Mouse (Mus musculus): ENCODE results near the gene Zer1. TPM values are rescaled to one million over a fixed set of nuclear protein-coding genes. Genes with fewer than 3 reads are reported as not detected.

Zer1 gene
- polyA plus RNA-seq, 1 experiment from 2014 or later, result 8.6 TPM

DNA sequence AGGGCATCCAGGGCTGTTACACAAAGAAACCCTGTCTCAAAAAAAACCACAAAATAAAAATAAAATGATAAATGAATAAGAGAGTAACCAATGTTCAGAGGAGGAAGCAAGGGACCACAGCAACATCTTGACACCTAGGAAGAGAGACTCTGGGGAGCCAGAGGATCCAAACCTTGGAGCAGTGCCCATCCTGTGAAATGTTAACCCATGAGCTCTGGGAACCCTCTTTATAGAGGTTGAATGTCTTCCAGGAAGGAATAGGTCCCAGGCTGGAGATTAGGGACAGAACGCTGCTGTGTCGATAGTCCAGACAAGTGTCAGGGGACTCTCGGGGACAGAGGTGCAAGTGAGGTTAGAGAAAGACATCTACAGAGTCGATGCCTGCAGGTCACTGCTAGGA is 4.1 kb downstream of the Zer1 start:
- Histone ChIP-seq H3K4me2 (no peak overlapping the region), H3K4me1 (peaks cover 26% of the 10 kb centered on the region), H3K27me3 (no peaks in the 10 kb centered on the region), H3K9me3 (replicated peaks) (no peaks in the 10 kb centered on the region), H3K27ac (no peak overlapping the region), H3K9ac (no peak overlapping the region), H3K4me3 (replicated peaks) (no peak overlapping the region), H3K36me3 (0 out of 2 replicates have a peak, but pooled peaks cover 5% of the 10 kb centered on the region)
- ATAC-seq (replicated peaks; ENCODE audit: low FRiP score), result no peak
- WGBS, result 89% methylated on average over 4 of the region's 4 CpGs

DNA sequence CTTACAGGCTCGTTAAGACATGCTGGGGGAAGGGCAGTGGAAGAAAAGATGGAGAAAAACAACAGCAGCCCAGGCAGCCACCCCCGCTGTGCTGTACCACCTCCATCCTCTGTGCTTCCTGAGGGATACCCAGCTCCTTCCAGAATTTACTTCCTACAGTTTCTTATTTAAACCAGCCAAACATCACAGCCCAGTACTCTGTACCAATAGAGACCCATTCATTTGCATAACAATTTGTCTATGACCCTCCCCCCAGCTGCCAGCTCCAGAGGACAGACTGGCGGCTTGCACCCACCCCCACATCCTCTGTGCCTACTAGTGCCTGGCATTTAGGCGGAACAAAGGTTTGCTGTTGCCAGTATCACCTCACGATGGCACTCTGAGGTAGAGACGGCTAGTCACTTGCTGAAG is 4.7 kb downstream of the Zer1 start:
- no peaks in the 10 kb centered on the region for H3K27me3 ChIP-seq
- no peak overlapping the region for H3K9ac ChIP-seq
- no peak overlapping the region for H3K4me3 ChIP-seq (replicated peaks)
- 0 out of 2 replicates have a peak, but pooled peaks cover 5% of the 10 kb centered on the region for H3K36me3 ChIP-seq
- WGBS, result 34% methylated on average over 6 of the region's 6 CpGs
- H3K4me1 ChIP-seq, result peaks cover 20% of the 10 kb centered on the region
- no peak overlapping the region for H3K4me2 ChIP-seq
- no peaks in the 10 kb centered on the region for H3K9me3 ChIP-seq (replicated peaks)
- no peak for ATAC-seq (replicated peaks; ENCODE audit: low FRiP score)
- H3K27ac ChIP-seq, result no peak overlapping the region

DNA sequence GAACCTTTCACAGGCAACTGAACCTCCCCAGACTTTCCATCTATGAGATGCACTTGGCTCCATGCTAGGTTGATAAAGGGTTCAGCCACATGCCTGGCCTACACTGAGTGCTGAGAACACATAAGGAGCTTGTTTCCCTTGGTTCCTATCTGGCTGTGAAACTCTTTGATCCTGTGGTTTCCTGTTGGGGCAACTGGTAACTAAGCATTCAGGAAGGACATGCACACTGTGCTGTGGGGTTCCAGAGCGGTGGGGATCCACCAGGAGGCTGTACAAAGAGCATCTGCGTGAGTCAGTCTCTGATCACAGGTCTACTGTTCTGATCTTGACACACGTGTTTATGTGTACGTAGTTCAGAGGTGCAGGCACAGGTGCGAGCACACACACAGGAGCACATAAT is 11.8 kb downstream of the Zer1 start:
- Histone ChIP-seq H3K27me3 (no peaks in the 10 kb centered on the region), H3K36me3 (peaks cover 54% of the 10 kb centered on the region), H3K4me3 (replicated peaks) (no peak overlapping the region), H3K9me3 (replicated peaks) (no peaks in the 10 kb centered on the region), H3K4me1 (no peaks in the 10 kb centered on the region), H3K9ac (no peak overlapping the region), H3K4me2 (no peak overlapping the region), H3K27ac (no peak overlapping the region)
- 91% methylated on average over 5 of the region's 5 CpGs for WGBS
- ATAC-seq (replicated peaks; ENCODE audit: low FRiP score), result no peak

DNA sequence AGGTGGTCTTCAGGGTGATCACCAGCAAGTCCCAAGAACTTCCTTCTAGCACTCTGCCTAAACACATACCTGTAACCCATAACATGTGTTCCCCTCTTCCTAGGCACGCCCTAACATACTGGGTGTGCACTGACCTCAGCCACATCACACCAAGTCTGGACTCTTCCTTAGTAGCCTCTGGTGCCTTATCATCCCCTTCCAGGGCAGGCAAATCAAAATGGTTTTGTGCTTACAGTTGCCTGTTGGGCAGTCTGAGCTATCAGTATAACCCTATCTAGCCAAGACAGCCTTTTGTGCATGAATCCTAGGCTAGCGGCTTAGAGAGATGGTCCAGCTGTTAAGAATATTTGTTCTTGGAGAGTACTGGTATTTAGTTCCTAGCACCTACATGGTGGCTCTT is 12.9 kb downstream of the Zer1 start:
- H3K9me3 ChIP-seq (replicated peaks), result no peaks in the 10 kb centered on the region
- no peak overlapping the region for H3K9ac ChIP-seq
- no peak overlapping the region for H3K4me3 ChIP-seq (replicated peaks)
- no peak for ATAC-seq (replicated peaks; ENCODE audit: low FRiP score)
- 92% methylated on average over 2 of the region's 2 CpGs for WGBS
- no peak overlapping the region for H3K27ac ChIP-seq
- no peaks in the 10 kb centered on the region for H3K27me3 ChIP-seq
- peaks cover 65% of the 10 kb centered on the region for H3K36me3 ChIP-seq
- no peaks in the 10 kb centered on the region for H3K4me1 ChIP-seq
- no peak overlapping the region for H3K4me2 ChIP-seq

DNA sequence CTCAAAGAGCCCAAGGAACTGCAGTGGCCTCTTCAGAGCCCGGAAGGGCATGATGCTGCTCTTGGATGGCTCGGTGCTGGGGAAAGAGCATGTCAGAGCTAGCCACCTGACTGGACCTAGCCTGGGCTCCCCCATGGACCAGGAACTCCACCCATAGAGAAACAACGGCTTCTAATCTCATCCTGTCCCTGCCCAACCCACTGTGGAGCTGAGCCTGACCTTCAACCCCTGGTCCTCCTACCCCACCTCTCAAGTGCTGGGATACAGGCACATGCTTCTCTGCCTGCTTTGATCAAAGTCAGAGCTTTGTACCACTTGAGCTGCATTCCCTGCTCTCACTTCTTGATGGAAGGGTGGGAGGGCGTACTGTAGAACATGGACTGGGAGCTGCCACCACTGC is 16.1 kb downstream of the Zer1 start:
- WGBS, result 92% methylated on average over 4 of the region's 4 CpGs
- H3K36me3 ChIP-seq, result peaks cover 90% of the 10 kb centered on the region
- no peak for ATAC-seq (replicated peaks; ENCODE audit: low FRiP score)

DNA sequence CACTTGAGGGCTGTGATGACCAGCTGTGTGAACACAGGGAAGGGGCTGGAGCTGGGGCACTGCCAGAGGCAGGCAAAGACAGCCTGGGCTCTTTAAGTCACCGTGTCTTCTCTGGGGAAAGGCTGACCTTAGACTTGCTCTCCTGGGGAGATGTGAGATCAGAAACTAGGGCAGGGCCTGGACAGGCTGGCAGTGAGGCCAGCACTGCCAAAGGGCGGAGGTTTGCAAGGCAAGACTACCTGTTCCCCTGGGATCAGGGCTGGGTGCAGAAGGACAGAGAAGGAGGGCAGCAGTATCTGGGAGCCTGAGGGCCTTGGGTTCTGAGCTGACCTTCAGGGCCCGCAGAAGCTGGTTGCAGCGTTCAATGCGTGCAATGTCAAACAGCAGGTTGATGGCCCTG is 16.7 kb downstream of the Zer1 start:
- 93% methylated on average over 5 of the region's 5 CpGs for WGBS
- H3K9ac ChIP-seq, result no peak overlapping the region
- no peak overlapping the region for H3K4me3 ChIP-seq (replicated peaks)
- no peaks in the 10 kb centered on the region for H3K4me1 ChIP-seq
- no peak for ATAC-seq (replicated peaks; ENCODE audit: low FRiP score)
- H3K4me2 ChIP-seq, result no peak overlapping the region
- no peaks in the 10 kb centered on the region for H3K27me3 ChIP-seq
- no peak overlapping the region for H3K27ac ChIP-seq
- peaks cover 90% of the 10 kb centered on the region for H3K36me3 ChIP-seq
- H3K9me3 ChIP-seq (replicated peaks), result no peaks in the 10 kb centered on the region

More for the DNA sequence above, 16.1 kb downstream of the Zer1 start:
- Histone ChIP-seq H3K4me3 (replicated peaks) (no peak overlapping the region), H3K9ac (no peak overlapping the region), H3K27me3 (no peaks in the 10 kb centered on the region), H3K27ac (no peak overlapping the region), H3K4me1 (no peaks in the 10 kb centered on the region), H3K9me3 (replicated peaks) (no peaks in the 10 kb centered on the region), H3K4me2 (no peak overlapping the region)

DNA sequence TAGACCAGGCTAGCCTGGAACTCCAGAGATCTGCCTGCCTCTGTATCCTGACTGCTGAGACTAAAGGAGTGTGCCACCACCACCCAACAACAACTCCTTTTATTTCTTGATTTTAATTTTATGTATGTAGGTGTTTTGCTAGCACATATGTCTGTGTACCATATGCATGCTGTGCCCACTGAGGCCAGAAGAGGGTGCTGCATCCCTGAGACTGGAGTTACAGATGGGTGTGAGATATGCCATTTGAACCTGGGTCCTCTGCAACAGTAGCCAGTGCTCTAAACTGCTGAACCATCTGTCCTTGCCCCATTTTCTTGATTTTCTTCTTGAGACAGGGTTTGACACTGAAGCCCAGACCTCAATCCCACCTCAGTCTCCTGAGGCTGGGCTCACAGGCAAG is 18.0 kb downstream of the Zer1 start:
- peaks cover 92% of the 10 kb centered on the region for H3K36me3 ChIP-seq
- no peaks in the 10 kb centered on the region for H3K9me3 ChIP-seq (replicated peaks)
- H3K4me2 ChIP-seq, result no peak overlapping the region
- no peak overlapping the region for H3K9ac ChIP-seq
- H3K27ac ChIP-seq, result no peak overlapping the region
- H3K4me3 ChIP-seq (replicated peaks), result no peak overlapping the region
- H3K27me3 ChIP-seq, result no peaks in the 10 kb centered on the region
- ATAC-seq (replicated peaks; ENCODE audit: low FRiP score), result no peak
- H3K4me1 ChIP-seq, result no peaks in the 10 kb centered on the region

DNA sequence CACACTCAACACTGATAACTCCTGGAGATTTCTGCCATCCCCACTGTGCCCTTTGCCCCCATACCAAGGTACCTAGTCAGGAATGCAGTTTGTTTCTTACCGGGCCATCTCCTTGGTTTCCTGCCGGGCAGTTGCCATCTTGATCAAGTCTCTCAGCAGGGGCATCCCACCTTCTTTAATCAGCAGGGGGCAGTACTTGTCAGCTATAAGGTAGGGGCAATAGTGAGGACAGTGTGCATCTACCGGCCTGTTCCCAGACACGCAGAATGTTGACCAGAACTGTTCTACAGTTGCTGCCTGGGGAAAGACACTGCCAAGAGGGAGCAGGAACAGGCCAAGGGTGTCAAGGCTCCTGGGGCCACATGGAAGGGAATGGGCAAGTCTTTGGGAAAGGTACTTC is 24.2 kb downstream of the Zer1 start:
- no peaks in the 10 kb centered on the region for H3K27me3 ChIP-seq
- H3K36me3 ChIP-seq, result peaks cover 71% of the 10 kb centered on the region
- no peak for ATAC-seq (replicated peaks; ENCODE audit: low FRiP score)
- H3K4me3 ChIP-seq (replicated peaks), result no peak overlapping the region
- WGBS, result 71% methylated on average over 4 of the region's 4 CpGs
- H3K9me3 ChIP-seq (replicated peaks), result no peaks in the 10 kb centered on the region
- no peaks in the 10 kb centered on the region for H3K4me1 ChIP-seq
- no peak overlapping the region for H3K4me2 ChIP-seq
- no peak overlapping the region for H3K27ac ChIP-seq
- H3K9ac ChIP-seq, result no peak overlapping the region

DNA sequence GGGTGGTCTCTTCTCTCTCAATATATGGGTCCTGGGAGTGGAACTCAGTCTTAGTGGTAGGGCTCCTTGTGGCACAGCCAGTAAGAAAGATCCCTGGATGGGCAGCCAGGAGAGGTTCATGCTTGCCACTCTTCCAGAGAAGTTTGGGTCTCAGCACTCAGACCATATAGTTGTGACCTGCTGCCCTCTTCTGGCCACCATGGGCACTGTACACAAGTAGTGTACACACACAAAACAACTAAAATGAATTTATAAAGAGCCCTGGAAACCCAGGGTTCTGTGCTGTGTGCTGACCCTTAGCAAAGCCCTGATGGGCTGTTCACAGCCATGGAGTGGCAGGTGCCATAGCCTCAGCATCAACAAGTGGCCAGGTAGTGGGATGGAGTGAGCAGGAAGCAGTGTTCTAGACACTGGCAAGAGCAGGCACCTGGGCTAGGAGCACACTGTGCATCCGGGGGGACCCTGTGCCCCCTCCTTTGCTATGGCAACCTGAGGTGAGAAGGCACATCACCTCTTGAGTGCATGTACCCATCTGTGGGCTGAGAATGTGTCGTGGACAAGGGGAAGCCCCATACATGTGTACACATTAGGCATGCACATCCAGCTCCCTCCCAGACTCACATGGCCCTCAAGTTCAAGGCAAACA is 28.4 kb downstream of the Zer1 start:
- Histone ChIP-seq H3K36me3 (peaks cover 43% of the 10 kb centered on the region), H3K4me1 (peaks cover 20% of the 10 kb centered on the region), H3K4me3 (replicated peaks) (no peak overlapping the region), H3K4me2 (no peak overlapping the region), H3K27ac (no peak overlapping the region), H3K27me3 (no peaks in the 10 kb centered on the region), H3K9me3 (replicated peaks) (no peaks in the 10 kb centered on the region), H3K9ac (no peak overlapping the region)
- WGBS, result 83% methylated on average over 2 of the region's 2 CpGs
- no peak for ATAC-seq (replicated peaks; ENCODE audit: low FRiP score)

DNA sequence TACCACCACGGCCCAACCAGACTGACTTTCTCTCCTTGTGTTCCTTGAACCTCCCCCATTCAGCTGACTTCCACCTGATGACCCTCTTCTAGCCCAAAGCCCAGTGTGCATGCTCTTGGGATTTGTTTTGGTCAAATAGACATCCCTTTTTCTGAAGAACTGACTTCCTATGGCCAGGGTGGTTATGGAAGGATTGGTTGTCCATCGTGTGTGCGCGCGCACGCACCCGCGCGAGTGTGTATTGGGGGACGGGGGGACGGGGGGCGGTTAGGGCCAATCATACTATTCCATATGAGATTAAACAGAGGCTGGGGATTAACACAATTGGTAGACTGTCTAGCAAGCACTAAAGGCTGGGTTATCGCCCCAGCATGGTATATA is 30.2 kb downstream of the Zer1 start:
- Histone ChIP-seq H3K36me3 (peaks cover 36% of the 10 kb centered on the region), H3K4me1 (peaks cover 20% of the 10 kb centered on the region), H3K27ac (peak overlapping the region; percentile 78), H3K4me3 (replicated peaks) (peak overlapping the region; percentile 62), H3K4me2 (peak overlapping the region; percentile 79), H3K9ac (peak overlapping the region; percentile 54), H3K27me3 (no peaks in the 10 kb centered on the region), H3K9me3 (replicated peaks) (no peaks in the 10 kb centered on the region)
- 3% methylated on average over 13 of the region's 13 CpGs for WGBS
- peak; percentile 6; the same call in 1 of the 2 replicates for ATAC-seq (replicated peaks; ENCODE audit: low FRiP score)

DNA sequence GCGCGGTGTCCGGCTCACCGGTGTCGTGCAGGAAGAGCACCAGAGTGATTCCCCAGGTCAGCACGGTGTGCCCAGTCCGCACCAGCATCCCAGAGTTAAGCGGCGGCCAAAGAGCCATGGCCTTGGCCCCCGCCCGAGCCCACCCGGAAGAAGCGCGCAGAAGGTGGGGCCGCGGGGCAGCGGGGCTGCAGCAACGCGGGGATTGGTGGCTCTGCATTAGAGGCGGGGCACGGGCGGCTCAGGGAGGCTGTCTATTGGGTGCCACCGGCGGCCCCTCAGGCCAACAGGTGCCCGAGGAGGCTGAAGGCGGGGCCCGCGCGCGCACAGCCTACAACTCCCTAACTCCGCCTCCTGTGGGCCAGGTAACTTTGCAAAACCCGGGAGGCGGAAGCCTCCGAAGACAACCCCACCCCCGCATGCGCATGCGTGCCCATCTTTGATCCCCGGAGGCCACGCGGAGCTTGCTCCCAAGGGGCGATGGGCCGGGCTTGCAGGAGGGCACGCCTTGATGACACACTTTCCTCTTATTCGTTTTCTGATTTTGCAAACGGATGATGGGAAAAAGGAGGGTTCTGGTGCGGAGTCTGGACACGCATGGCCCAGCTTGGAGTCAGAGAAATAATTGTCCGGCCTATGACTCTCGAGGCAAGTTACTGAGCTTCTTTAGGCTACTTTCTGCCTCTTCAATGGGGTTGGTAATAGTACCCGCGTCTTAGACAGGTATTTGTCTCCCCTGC is 30.7 kb downstream of the Zer1 start, which contains the start of gene Zdhhc12:
Gene Zdhhc12, minus strand, starts transcription at position 178 of the 737 bp plus-strand sequence.
- peaks cover 20% of the 10 kb centered on the region for H3K4me1 ChIP-seq
- H3K27ac ChIP-seq, result peak within 1 kb of the TSS; percentile 78
- no peaks in the 10 kb centered on the region for H3K9me3 ChIP-seq (replicated peaks)
- peak within 1 kb of the TSS; percentile 62 for H3K4me3 ChIP-seq (replicated peaks)
- H3K4me2 ChIP-seq, result peak within 1 kb of the TSS; percentile 79
- under 1% methylated on average over 51 of the region's 51 CpGs for WGBS
- peaks cover 30% of the 10 kb centered on the region for H3K36me3 ChIP-seq
- peak within 1 kb of the TSS; percentile 54 for H3K9ac ChIP-seq
- peak; percentile 98 for ATAC-seq (replicated peaks; ENCODE audit: low FRiP score)
- no peaks in the 10 kb centered on the region for H3K27me3 ChIP-seq

DNA sequence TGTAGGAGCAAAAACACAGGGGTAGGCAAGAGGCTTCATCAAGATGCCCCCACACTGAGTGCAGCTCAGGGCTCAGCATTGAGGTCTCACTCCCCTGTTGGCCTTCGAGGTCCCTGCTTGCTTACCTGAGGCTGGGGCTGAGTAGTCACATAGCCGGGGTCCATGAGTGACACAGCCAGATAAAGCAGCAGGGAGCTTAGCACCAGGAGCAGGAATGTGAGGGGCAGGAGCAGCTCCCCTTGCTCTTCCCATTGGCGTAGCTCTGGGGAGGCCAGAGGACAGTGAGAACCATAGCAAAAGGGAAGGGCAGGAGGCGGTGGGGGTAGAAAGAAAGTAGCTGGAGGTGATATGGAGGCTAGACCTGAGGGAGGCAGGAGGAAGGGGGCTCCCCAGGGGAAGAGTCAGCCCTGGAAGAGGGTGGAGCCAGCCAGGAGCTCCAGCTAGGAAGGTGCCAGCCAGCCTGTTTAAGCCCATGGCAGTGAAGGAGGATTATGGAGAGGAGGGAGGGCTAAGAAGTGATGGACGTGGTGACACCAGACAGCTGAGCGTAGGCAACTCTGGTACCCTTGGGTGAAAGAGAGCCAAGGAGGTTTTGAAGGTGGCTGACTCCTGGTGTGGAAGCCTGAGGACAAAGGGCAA is 32.0 kb downstream of the Zer1 start:
- Histone ChIP-seq H3K4me2 (peak overlapping the region; percentile 79), H3K36me3 (peaks cover 21% of the 10 kb centered on the region), H3K27ac (0 out of 2 replicates have a peak overlapping the region, but pooled peaks have one; percentile 78), H3K4me3 (replicated peaks) (peak overlapping the region; percentile 62), H3K9me3 (replicated peaks) (no peaks in the 10 kb centered on the region), H3K9ac (peak overlapping the region; percentile 54; the same call in 1 of the 2 replicates), H3K4me1 (peaks cover 20% of the 10 kb centered on the region), H3K27me3 (no peaks in the 10 kb centered on the region)
- ATAC-seq (replicated peaks; ENCODE audit: low FRiP score), result no peak
- WGBS, result 56% methylated on average over 6 of the region's 6 CpGs
